Mouse (Mus musculus) fibroblast of lung, adult 2 months (primary cell): ENCODE results near the gene Rangap1.

ENCODE experiments used
- DNase-seq: peaks from one replicate; pipeline ENCODE4 v3.0.0-alpha.2; 2011; ENCODE audit warnings: low read depth

Rangap1 gene

GRCm38 (mm10) chr15:81744992-81745600, at the start of gene Rangap1, which contains the start of gene Zc3h7b:
TSS of gene Rangap1 (minus strand) at chr15:81745530.
TSS of gene Zc3h7b (plus strand) at chr15:81745057.
- DNase-seq, result no peak

GRCm38 (mm10) chr15:81792444-81792843, 47.1 kb upstream of the Rangap1 start:
- DNase-seq, result no peak

- no peak for DNase-seq
Observed at GRCm38 (mm10) chr15:81787525-81787924, 42.2 kb upstream of the Rangap1 start.

DNA sequence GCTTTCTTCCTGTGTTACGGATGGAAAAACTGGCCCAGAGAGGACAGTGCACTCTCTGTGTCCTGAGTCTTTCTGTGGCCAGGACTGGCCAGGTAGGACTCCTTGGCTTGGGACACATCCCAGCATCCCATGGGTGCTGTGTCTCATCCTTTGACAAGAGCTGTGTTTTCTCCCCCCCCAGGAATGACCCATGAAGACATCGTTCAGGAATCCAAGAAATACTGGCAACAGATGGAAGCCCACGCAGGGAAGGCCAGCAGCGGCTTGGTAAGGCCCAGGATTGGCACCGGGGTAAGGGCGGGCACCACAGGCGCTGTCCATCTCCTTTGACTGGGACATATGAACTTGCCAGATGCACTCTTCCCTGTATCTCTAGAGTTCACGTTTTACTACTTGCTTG, 40.4 kb upstream of the Rangap1 start:
- DNase-seq, result no peak

GRCm38 (mm10) chr15:81784762-81785161, 39.4 kb upstream of the Rangap1 start:
- no peak for DNase-seq

- DNase-seq, result no peak
Observed at GRCm38 (mm10) chr15:81781816-81782215, 36.5 kb upstream of the Rangap1 start.

- no peak for DNase-seq
Observed at GRCm38 (mm10) chr15:81776631-81777422, 31.5 kb upstream of the Rangap1 start.

- DNase-seq, result peak; percentile 33
Observed at GRCm38 (mm10) chr15:81774505-81775171, 29.3 kb upstream of the Rangap1 start.

- no peak for DNase-seq
Observed at GRCm38 (mm10) chr15:81772431-81773120, 27.2 kb upstream of the Rangap1 start.

- no peak for DNase-seq
Observed at GRCm38 (mm10) chr15:81769037-81769436, 23.7 kb upstream of the Rangap1 start.

GRCm38 (mm10) chr15:81766439-81766838, 21.1 kb upstream of the Rangap1 start:
- DNase-seq, result no peak

DNA sequence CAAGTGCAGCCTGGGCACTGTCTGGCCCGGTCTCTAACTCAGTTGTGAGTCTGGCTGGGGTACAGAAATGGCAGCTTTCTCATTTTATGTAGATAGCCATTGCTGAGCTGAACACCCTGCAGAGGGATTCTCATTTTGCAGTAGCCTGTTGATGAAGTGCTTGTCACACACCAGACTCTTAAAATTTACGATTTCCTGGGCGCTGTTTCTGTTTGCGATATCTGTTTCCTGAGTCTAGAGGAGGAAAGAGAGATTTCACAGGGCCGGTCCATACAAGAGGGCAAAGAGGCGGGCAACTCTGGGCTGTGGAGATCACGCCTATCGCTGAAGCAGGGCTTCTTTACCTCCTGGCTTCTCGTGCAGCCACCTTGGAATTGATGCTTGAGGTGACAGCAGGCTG, 20.3 kb upstream of the Rangap1 start:
- DNase-seq, result no peak

GRCm38 (mm10) chr15:81764573-81764972, 19.2 kb upstream of the Rangap1 start:
- DNase-seq, result no peak

DNA sequence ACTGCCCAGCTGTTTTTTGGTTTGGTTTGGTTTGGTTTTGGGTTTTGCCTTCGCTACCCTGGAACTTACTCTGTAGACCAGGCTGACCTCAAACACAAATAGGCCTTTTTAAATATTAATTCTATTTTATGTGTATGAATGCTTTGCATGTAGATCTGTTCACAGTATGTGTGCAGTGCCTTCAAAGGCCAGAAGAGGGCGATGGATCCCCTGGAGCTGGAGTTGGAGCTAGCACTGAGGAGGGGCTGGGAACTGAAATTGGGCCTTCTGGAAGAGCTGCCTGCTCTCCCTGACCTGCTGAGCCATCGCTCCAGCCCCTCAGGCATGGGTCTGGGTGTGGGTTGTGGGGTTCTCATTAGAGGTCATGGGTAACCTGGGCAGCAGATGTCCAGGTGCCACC, 16.6 kb upstream of the Rangap1 start:
- DNase-seq, result no peak

DNA sequence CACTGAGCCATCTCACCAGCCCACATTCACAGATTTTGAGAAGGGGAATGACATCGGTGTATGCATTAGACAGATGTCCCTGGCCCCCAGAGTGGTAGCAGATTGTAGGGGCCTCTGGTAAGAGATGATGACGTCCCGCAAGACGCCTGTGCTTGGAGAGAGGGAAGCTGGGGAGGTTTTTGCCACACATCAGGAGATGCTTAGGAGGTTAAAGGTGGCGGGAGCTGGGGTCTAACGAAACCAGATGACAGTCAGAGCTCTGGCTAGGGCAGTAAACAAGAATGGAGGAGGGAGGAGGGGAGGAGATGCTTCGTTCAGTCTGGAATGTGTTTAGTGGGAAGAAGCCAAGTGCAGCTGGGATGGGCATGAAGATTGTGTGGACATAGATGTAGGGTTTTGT, 16.1 kb upstream of the Rangap1 start:
- DNase-seq, result no peak

- no peak for DNase-seq
Observed at GRCm38 (mm10) chr15:81760361-81761079, 15.2 kb upstream of the Rangap1 start.

- no peak for DNase-seq
Observed at GRCm38 (mm10) chr15:81759542-81759941, 14.2 kb upstream of the Rangap1 start.

- DNase-seq, result no peak
Observed at GRCm38 (mm10) chr15:81758701-81759100, 13.4 kb upstream of the Rangap1 start.

- no peak for DNase-seq
Observed at GRCm38 (mm10) chr15:81753669-81754068, 8.3 kb upstream of the Rangap1 start.

GRCm38 (mm10) chr15:81749742-81750141, 4.4 kb upstream of the Rangap1 start:
- DNase-seq, result no peak

GRCm38 (mm10) chr15:81745601-81746114, 328 bp upstream of the Rangap1 start:
- DNase-seq, result no peak
